In the genomic region with DNA sequence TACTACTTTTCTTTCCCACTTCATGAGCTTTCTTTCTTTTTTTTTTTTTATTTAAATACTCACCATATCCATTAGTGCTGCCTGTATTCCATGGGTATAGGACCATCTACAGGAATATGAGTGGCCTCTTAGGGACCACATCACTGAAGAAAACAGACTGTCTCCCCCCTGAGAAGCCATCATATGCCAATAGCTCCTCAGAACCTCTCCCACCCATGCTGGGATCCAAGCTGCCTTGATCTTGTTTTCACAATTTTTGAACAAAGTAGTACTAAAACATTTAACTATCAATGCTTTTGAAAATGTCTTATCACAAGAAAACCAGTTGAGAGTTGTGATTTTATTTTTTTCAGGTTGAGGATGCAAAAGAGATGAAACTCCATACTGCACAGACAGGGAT, we compare ENCODE assay signal across 21 mouse cellular contexts.
A peak's percentile ranks its signal among the peaks of the same experiment; 100 is the strongest.
DNase-seq lines count a peak whose midpoint lies in the region; ATAC-seq lines count a peak whose summit lies in the region.
"Had no signal": no experiment of that assay in that cellular context is flagged by ENCODE, and none has a peak within 500 bp of the region (broad histone marks: within the 10 kb centered on the region; RNA-seq: fewer than 3 reads in every experiment).

No protein-coding gene starts in this region.

- DNase-seq in cerebellum, postnatal 10 days = peak; percentile 67
- DNase-seq in cerebellum, postnatal 25 days = no peak
- DNase-seq in cerebellum, postnatal 14 days = peak; percentile 45 to 71
- no peak for DNase-seq in cerebellum, postnatal 4 days (ENCODE audit: low spot score in 2 of 2)
- DNase-seq in midbrain, embryonic 11.5 days (ENCODE audit: low spot score, missing footprints) = peak; percentile 76
- DNase-seq: adrenal gland, adult 2 months; adrenal gland, adult 8-10 months; adrenal gland, postnatal 10 days; adrenal gland, postnatal 14 days; adrenal gland, postnatal 25 days; adrenal gland, postnatal 36 days; B cell, adult 2 months; cerebellum, adult 11 months; cerebellum, adult 11-12 months; cerebellum, adult 18-20 months had no signal

- no peak overlapping the region for H3K4me3 ChIP-seq in midbrain, embryonic 11.5 days (ENCODE audit: low read depth, low read length)
- H3K4me3 ChIP-seq in midbrain, embryonic 13.5 days (replicated peaks) = no peak overlapping the region

- no peak for ATAC-seq in midbrain, embryonic 11.5 days (ENCODE audit: low FRiP score)
- no peak for ATAC-seq in midbrain, embryonic 13.5 days
- ATAC-seq: activated CD4-positive, CD25-positive, alpha-beta regulatory T cell, adult 4 months; CD4-positive, CD25-positive, alpha-beta regulatory T cell, adult 4 months; Patski had no signal

- H3K9me3 ChIP-seq in midbrain, embryonic 11.5 days (ENCODE audit: control insufficient read depth, low read length) = no peaks in the 10 kb centered on the region
- H3K9me3 ChIP-seq in midbrain, embryonic 13.5 days = no peaks in the 10 kb centered on the region
- H3K9me3 ChIP-seq: G1E had no signal

- no peaks in the 10 kb centered on the region for H3K27me3 ChIP-seq in midbrain, embryonic 11.5 days (ENCODE audit: control insufficient read depth, insufficient read depth, low read length)
- H3K27me3 ChIP-seq in midbrain, embryonic 13.5 days = no peaks in the 10 kb centered on the region
- H3K27me3 ChIP-seq: CH12.LX, Patski had no signal

- no peak overlapping the region for H3K27ac ChIP-seq in midbrain, embryonic 11.5 days (ENCODE audit: low read depth, low read length)
- H3K27ac ChIP-seq in midbrain, embryonic 13.5 days = no peak overlapping the region

- H3K4me1 ChIP-seq in midbrain, embryonic 11.5 days (ENCODE audit: control insufficient read depth, insufficient read depth, low read length) = no peaks in the 10 kb centered on the region
- no peaks in the 10 kb centered on the region for H3K4me1 ChIP-seq in midbrain, embryonic 13.5 days (replicated peaks)

- peaks cover 3% of the 10 kb centered on the region; the same call in 1 of the 2 replicates for H3K36me3 ChIP-seq in midbrain, embryonic 11.5 days (ENCODE audit: control insufficient read depth, insufficient read depth, low read length)
- H3K36me3 ChIP-seq in midbrain, embryonic 13.5 days = peaks cover 8% of the 10 kb centered on the region; the same call in 1 of the 2 replicates

- H3K4me2 ChIP-seq in midbrain, embryonic 11.5 days = no peak overlapping the region
- H3K4me2 ChIP-seq in midbrain, embryonic 13.5 days (replicated peaks) = no peak overlapping the region

- no peak overlapping the region for H3K9ac ChIP-seq in midbrain, embryonic 11.5 days (ENCODE audit: low read length)
- H3K9ac ChIP-seq in midbrain, embryonic 13.5 days (replicated peaks) = no peak overlapping the region

Comparison
In these comparisons a context has a peak if more than half of its experiments do, and no peak if none do; other contexts are left out.
1. DNase-seq: peak in cerebellum, postnatal 10 days (2 of 2), cerebellum, postnatal 14 days (2 of 2) and midbrain, embryonic 11.5 days (single experiment); none in cerebellum, postnatal 25 days (0 of 2) and cerebellum, postnatal 4 days (0 of 2).